Mouse (Mus musculus) cerebellum, adult 2 months (tissue): Measurements from ENCODE around the gene Gap43. TPM values are rescaled to one million over a fixed set of nuclear protein-coding genes. Genes with fewer than 3 reads are reported as not detected.

ENCODE experiments used
- DNase-seq, 2 experiments: peaks; one replicate each; pipeline ENCODE4 v3.0.0; 2021
- H3K27ac ChIP-seq: fragments of 200-500 bp; 2 replicates; pipeline ENCODE4 v1.5.1; 2012; ENCODE audit warnings: low read length, control low read depth, inconsistent platforms; ENCODE audit not compliant: insufficient read depth
- H3K27me3 ChIP-seq: fragments of 200-500 bp; 2 replicates; pipeline ENCODE4 v1.6.1; 2012; ENCODE audit warnings: inconsistent platforms, mild to moderate bottlenecking, low read length, moderate library complexity; ENCODE audit not compliant: control insufficient read depth, insufficient read depth
- H3K4me1 ChIP-seq: fragments of 200-500 bp; 2 replicates; pipeline ENCODE4 v1.6.1; 2011; ENCODE audit warnings: low read length; ENCODE audit not compliant: control insufficient read depth, insufficient read depth
- H3K4me3 ChIP-seq: fragments of 200-500 bp; replicated peaks from 2 replicates; pipeline ENCODE3; 2011; ENCODE audit warnings: mild to moderate bottlenecking, low read depth, low read length, control low read depth; ENCODE audit not compliant: insufficient read depth
- CTCF ChIP-seq: fragments of 200-500 bp; IDR thresholded peaks from 2 replicates; pipeline ENCODE4 v1.5.1; 2011; ENCODE audit warnings: low read depth, mild to moderate bottlenecking, control low read depth, low read length, moderate library complexity, borderline replicate concordance; ENCODE audit not compliant: insufficient read depth
- POLR2A ChIP-seq: fragments of 200-500 bp; IDR thresholded peaks from 2 replicates; pipeline ENCODE4 v1.6.1; 2011; ENCODE audit warnings: low read length, control low read depth, borderline replicate concordance; ENCODE audit not compliant: insufficient read depth
- WGBS: fragments of 180-500 bp; shearing (Covaris S2); methylation state at CpG from one replicate; pipeline ENCODE4 v1.1.7; 2018; 5-methylcytosine and 5-hydroxymethylcytosine counted together
- polyA plus RNA-seq: library from polyadenylated mRNA; depleted of rRNA; stranded (reverse); fragments of >200 nt; gene quantifications from 2 replicates; pipeline ENCODE4 v1.2.3, GENCODE M21; 2012

The Gap43 gene
- polyA plus RNA-seq, 1 experiment = 332 TPM

GRCm38 (mm10) chr16:42339512-42339911 lies 939 bp downstream of the Gap43 start:
- peak; percentile 73 to 74 for DNase-seq
- Histone ChIP-seq H3K27ac (peak overlapping the region; percentile 82), H3K4me1 (peaks cover 9% of the 10 kb centered on the region; the same call in 1 of the 2 replicates), H3K27me3 (no peaks in the 10 kb centered on the region), H3K4me3 (peak overlapping the region; percentile 99)
- WGBS = under 1% methylated on average over 10 of the region's 10 CpGs
- TF ChIP-seq POLR2A = peak; percentile 23; the same call in 1 of the 2 replicates
- no peak for TF ChIP-seq CTCF

DNA sequence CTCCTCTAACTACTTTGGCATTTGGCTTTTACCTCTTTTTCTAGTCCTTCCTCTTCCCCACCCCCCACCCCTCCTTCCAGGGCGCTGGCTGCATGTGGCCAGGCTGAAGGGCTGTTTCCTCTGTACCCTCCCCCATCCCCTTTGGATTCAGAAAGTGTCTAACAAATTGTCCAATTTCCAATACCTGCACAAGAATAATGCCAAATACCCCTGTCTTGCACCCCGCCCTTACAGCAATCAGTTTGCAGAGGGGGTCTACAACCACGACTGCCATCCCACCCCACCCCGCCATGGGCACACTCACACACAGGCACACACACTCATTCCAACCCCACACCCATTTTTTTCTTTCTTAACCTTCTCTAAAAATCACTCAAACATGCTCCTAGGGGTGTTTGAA lies 1.5 kb downstream of the Gap43 start:
- Histone ChIP-seq H3K4me3 (peak overlapping the region; percentile 99), H3K27me3 (no peaks in the 10 kb centered on the region), H3K27ac (peak overlapping the region; percentile 62), H3K4me1 (peaks cover 9% of the 10 kb centered on the region; the same call in 1 of the 2 replicates)
- 0% methylated on average over 4 of the region's 4 CpGs for WGBS
- TF ChIP-seq POLR2A (0 out of 2 replicates have a peak, but pooled peaks have one; percentile 3), CTCF (no peak)
- peak; percentile 63 to 69 for DNase-seq

DNA sequence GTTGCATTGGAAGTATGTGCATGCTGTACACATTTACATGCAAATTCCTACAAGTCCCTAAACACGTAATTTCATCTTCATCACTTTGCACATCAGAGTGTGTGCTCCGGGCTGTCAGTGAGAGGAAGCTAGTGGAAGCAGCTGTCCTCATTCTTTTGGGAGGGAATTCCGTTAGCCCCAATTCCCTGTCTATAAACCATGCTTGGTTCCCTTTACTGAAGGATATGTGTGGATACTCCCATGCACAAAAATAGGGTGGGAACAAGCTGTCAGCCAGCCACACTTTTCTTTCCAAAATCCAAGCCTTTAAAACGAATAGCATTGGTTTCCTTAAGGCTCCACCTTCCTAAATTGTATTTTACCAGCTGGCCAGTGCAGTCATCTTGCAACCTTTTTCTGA lies 2.1 kb downstream of the Gap43 start:
- peaks cover 14% of the 10 kb centered on the region; the same call in 1 of the 2 replicates for H3K4me1 ChIP-seq
- H3K4me3 ChIP-seq = peak overlapping the region; percentile 99
- H3K27ac ChIP-seq = peak overlapping the region; percentile 62
- H3K27me3 ChIP-seq = no peaks in the 10 kb centered on the region
- 4% methylated on average over 4 of the region's 4 CpGs for WGBS
- peak; percentile 44 to 53 for DNase-seq
- TF ChIP-seq CTCF (no peak), POLR2A (peak; percentile 19; the same call in 1 of the 2 replicates)

DNA sequence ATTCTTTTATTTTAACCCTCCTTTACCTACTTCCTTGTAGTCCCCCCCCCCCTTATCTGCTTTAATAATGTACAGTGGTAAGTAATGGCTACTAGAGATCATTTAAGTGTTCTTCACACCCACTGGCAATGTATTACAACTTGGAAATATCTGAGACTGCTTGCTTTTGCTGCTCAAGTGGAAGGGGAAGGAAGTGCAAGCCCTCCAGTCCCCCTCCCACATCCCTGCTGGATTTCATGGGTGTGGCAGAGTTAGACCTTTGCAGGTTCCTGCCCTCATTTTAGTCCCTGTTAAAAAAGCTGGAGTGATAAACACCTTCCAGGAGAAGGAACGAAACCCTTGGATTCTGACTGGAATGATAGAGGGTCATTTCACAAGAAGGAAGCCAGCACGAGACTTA lies 2.8 kb downstream of the Gap43 start:
- H3K4me3 ChIP-seq = peak overlapping the region; percentile 99
- TF ChIP-seq POLR2A = no peak
- TF ChIP-seq CTCF = peak; percentile 14; the same call in 1 of the 2 replicates
- DNase-seq = peak; percentile 48 to 49
- WGBS = 13% methylated on average over 2 of the region's 2 CpGs
- H3K27me3 ChIP-seq = no peaks in the 10 kb centered on the region
- peak overlapping the region; percentile 34; the same call in 1 of the 2 replicates for H3K27ac ChIP-seq
- H3K4me1 ChIP-seq = peaks cover 17% of the 10 kb centered on the region; the same call in 1 of the 2 replicates

DNA sequence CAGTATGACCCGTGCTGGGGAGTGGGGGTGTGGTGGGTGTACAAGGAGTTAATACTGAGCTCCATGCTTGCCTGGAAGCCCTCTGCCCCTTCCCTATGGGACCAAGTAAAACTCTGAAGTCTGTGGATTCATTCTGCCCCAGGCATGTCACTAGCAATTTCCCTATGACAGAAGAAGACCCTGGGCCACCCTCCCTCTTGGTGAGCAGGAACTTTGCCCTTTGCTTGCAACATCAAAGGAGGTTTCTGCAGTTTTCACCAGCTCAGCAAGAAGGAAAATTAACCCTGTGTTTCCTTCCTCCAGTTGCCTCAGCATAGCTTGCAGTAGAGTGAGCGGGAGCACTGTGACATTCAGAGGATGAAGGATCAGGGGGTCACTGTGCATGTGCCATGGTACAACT lies 3.8 kb downstream of the Gap43 start:
- DNase-seq = no peak
- H3K4me1 ChIP-seq = peaks cover 24% of the 10 kb centered on the region; the same call in 1 of the 2 replicates
- no peaks in the 10 kb centered on the region for H3K27me3 ChIP-seq
- peak overlapping the region; percentile 37 for H3K4me3 ChIP-seq
- no peak overlapping the region for H3K27ac ChIP-seq
- 53% methylated on average over 2 of the region's 2 CpGs for WGBS
- TF ChIP-seq CTCF (no peak), POLR2A (no peak)

DNA sequence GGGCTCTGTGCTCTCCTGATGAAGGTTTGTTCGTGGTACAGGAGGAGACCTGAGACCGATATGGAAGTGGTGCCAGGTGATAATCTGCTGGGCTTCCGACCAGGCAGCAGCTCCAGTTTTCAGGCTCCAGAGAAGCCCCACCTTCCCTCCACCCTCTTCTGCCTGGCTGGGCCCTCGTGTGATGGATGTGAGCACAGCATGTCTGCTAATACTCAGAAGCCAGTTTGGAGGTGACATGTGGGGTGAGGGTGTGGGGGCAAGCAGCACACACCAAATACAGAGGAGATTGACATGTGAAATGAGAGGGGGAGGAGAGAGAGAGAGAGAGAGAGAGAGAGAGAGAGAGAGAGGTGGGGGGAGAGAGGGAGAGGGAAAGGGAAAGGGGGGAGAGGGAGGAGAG lies 8.1 kb downstream of the Gap43 start:
- TF ChIP-seq POLR2A = no peak
- TF ChIP-seq CTCF = no peak
- Histone ChIP-seq H3K27me3 (no peaks in the 10 kb centered on the region), H3K27ac (peak overlapping the region; percentile 51), H3K4me1 (peaks cover 34% of the 10 kb centered on the region; the same call in 1 of the 2 replicates), H3K4me3 (no peak overlapping the region)
- 6% methylated on average over 4 of the region's 4 CpGs for WGBS
- DNase-seq = peak; percentile 79 to 87

DNA sequence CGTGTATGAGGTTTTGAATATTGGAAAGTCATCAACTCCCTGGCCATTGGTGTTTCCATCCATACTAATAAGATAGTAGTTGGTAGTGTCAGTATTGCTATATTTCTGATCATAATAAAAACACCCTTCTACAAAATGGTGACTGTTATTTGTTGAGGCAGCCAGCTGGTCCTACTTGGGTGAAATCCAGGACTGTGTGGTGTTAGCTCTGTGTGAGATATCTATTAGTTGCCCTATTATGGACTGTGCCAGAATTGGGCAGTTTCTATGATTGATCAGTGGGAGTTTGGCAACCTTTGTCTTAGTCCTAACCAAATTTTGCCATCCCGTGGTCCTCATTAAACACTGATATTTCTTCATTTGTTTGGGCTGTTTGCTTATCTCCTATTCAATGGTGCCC lies 14.3 kb downstream of the Gap43 start:
- no peaks in the 10 kb centered on the region for H3K27me3 ChIP-seq
- H3K27ac ChIP-seq = no peak overlapping the region
- no peak for TF ChIP-seq POLR2A
- no peak for TF ChIP-seq CTCF
- H3K4me1 ChIP-seq = peaks cover 20% of the 10 kb centered on the region; the same call in 1 of the 2 replicates
- no peak overlapping the region for H3K4me3 ChIP-seq
- 31% methylated on average over 2 of the region's 2 CpGs for WGBS
- peak; percentile 54 to 77 for DNase-seq

- no peak for TF ChIP-seq CTCF
- TF ChIP-seq POLR2A = no peak
- DNase-seq = no peak
- H3K4me3 ChIP-seq = no peak overlapping the region
- no peaks in the 10 kb centered on the region for H3K27me3 ChIP-seq
- peaks cover 22% of the 10 kb centered on the region; the same call in 1 of the 2 replicates for H3K4me1 ChIP-seq
- no peak overlapping the region for H3K27ac ChIP-seq
Observed at GRCm38 (mm10) chr16:42325536-42325935, 14.9 kb downstream of the Gap43 start.
